Mouse (Mus musculus): Measurements from ENCODE around the gene Rap1gap2.

- TF ChIP-seq CTCF (IDR thresholded peaks at IDR 0.05; ENCODE audit: borderline replicate concordance, insufficient read depth, low read length), result no peak
- TF ChIP-seq POLR2A (IDR thresholded peaks at IDR 0.05; ENCODE audit: low read depth, low read length), result no peak
Measured at GRCm38 (mm10) chr11:74523210-74523951, 87.3 kb downstream of the Rap1gap2 start.
